Mouse (Mus musculus): Measurements from ENCODE around the gene Ppme1. TPM values are rescaled to one million over a fixed set of nuclear protein-coding genes. Genes with fewer than 3 reads are reported as not detected.
A peak's percentile ranks its signal among the peaks of the same experiment; 100 is the strongest.

Gene Ppme1
- 100 to 1,000 TPM; 155 to 156 TPM for total RNA-seq (2021)
- long read RNA-seq, experiment 1, transcript Ppme1-201 (14 exons, 2,772 nt): major isoform, 262 of 288 reads
- long read RNA-seq, experiment 1, partial matches to known transcripts: 17 of 288 reads
- long read RNA-seq, experiment 1, other reads (novel, unspliced or antisense): 9 of 288 reads
- long read RNA-seq, experiment 2, transcript Ppme1-201 (14 exons, 2,772 nt): major isoform, 216 of 250 reads
- long read RNA-seq, experiment 2, partial matches to known transcripts: 5 of 250 reads
- long read RNA-seq, experiment 2, other reads (novel, unspliced or antisense): 26 of 250 reads

DNA sequence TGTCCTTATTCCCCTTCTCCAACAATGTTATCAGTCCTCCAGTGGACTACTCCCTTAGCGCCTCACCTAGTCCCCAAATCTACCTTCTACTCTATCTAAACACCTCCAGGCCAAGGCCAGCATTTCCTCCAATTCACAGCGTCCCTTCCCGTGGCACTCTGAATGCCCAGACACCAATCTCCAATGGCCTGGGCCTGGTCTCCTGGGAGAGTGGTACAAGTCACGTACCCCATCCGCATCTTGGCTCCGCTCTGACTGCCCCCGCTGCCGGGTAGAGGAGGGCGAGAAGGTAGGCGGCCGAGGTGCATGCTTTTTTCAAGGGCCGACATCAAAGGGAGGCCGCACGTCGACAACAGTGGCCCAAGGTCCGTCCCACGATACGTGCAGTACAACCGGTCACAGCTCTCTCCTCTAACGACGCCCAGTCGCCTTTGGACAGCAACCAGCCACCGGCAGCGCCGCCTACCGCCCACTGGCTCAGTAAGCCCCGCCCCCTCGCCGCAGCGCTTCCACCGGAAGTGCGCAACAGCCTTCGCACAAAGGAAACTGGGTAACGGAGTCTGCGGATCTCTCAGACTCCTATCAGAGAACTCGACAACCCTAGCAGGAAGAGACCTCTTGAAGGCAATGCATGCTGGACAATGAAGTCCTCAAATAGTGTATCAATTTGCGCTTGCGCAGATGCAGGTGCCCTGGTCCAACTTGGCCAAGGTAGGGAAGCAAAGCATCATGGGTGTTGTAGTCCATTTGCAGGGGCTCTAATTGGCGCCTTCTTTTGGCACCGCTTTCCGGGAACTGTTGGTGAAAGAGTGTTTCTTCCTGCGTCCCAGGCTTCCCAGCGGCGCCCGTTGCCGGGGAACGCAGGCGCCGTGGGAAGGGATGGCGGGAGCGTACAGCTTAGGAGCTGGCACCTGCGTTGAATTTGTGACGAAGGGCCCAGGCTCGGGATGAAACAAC is at the start of gene Ppme1, which contains the start of gene C2cd3:
Gene Ppme1 (minus strand): TSS at position 813 of the 957 bp plus-strand sequence.
Gene C2cd3 (plus strand): TSS at position 739 of the 957 bp plus-strand sequence.
- intact Hi-C loops (cut with DNase I): no loop called here
- peak; percentile 99 to 100 for DNase-seq (ENCODE audit: low spot score in 2 of 2)

DNA sequence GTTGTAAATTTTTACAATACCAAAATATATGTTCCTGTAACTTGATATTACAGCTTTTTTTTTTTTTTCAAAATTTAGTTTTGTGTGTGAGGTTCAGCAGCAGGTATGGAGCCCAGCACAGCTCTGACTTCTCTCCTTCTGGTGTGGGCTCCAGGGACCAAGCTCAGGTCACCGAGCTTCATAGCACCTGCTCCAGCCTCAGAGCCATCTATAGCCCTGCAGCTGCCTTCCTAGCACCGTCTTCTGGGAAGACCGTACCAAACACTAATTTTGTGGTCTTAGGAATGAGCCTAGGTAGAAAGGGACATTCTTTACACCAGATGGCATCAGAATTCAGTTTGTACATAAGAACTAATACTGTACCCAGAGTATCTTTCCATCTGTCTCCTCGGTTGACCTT is 36.6 kb upstream of the Ppme1 start:
- DNase-seq (ENCODE audit: low spot score in 2 of 2): no peak
- intact Hi-C loops (cut with DNase I): no loop called here

GRCm38 (mm10) chr7:100407677-100408076 is 35.6 kb upstream of the Ppme1 start:
- no peak for DNase-seq (ENCODE audit: low spot score in 2 of 2)
- intact Hi-C loops (cut with DNase I): no loop called here

- DNase-seq (ENCODE audit: low spot score in 2 of 2): no peak
- intact Hi-C loops (cut with DNase I): no loop called here
These were observed 30.6 kb upstream of the Ppme1 start for GRCm38 (mm10) chr7:100402715-100403114.

- no peak for DNase-seq (ENCODE audit: low spot score in 2 of 2)
- intact Hi-C loops (cut with DNase I): no loop called here
These were observed 28.9 kb upstream of the Ppme1 start for GRCm38 (mm10) chr7:100400899-100401539.

- intact Hi-C loops (cut with DNase I): no loop called here
- no peak for DNase-seq (ENCODE audit: low spot score in 2 of 2)
These were observed 27.3 kb upstream of the Ppme1 start for GRCm38 (mm10) chr7:100399231-100399913.

DNA sequence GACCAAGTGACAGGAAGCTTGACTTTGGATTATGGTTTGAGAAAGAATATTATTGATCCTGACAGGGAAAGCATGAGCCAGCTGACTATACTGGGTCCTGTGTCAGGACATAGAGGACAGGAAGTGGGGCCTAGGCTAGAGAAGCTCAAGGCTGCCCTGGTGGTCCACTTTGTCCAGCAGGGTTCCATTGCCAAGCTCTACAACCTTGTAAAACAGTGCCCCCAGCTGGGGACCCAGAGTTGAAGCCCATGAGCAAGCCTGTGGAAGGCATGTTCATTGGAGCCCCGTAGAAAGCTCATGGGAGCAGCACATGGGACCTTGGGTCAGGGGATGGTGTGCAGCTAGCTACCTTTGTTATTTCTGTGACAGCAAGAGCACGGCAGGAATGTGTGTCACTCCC is 20.2 kb upstream of the Ppme1 start:
- intact Hi-C loops (cut with DNase I): no loop called here
- DNase-seq (ENCODE audit: low spot score in 2 of 2): no peak

DNA sequence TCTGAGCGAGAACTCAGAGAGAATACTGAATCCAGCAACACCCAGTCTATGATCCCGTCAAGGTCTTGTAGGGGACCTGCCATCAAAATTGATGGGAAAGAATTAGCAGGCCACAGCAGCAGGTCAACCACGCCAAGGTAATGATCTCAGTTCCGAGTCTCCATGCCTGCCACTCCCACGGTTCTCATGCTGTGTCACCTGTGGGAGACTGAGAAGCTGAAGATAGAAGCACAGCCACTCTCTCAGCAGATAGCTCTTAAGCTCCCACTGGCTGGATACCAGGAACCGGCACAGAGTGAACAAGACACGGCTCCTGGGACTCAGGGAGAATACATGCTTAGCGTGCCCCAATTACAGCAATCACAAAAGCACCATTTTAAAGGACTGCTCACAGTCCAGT is 18.1 kb upstream of the Ppme1 start:
- peak in 1 of 2 experiments; percentile 26 for DNase-seq (ENCODE audit: low spot score in 2 of 2)
- intact Hi-C loops (cut with DNase I): no loop called here

DNA sequence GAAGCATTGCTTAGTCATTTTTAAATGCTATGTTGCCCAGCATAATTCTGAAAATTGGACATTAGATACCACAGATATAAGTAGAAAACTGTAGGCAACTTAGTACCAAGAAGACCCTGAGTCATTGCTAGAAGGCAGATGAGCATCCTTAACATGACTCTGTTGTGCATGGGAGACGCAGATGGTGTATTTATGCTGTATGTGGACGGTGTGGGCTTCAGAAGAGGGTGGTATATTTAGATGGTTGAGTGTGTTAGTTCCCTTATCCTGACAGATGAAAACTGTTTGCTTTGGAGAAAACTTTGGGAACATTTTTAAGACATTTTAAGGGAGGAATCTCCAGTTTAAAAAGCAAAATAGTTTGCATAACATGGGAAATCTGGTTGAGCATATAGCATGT is 16.1 kb upstream of the Ppme1 start:
- intact Hi-C loops (cut with DNase I): no loop called here
- DNase-seq (ENCODE audit: low spot score in 2 of 2): peak; percentile 19 to 64

DNA sequence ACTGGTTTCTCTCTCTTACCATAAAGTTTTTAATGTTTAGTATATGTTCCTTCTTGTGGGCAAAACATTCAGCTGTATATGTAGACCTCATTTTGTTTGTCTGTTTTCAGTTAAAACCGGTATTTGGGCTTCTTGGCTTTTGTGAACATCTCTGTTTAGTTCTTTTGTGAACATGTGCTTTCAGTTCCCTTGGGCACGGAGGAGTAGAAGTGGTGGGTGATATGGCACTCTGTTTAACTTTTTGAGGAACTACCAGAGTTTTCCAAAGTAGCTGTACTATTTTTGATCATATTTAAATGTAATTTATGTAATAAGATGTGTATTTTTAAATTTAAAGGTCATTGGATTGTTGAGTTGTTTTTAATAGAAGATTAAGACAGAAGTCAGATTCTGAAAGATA is 11.1 kb upstream of the Ppme1 start:
- intact Hi-C loops (cut with DNase I): no loop called here
- DNase-seq (ENCODE audit: low spot score in 2 of 2): no peak

GRCm38 (mm10) chr7:100381161-100381560 is 9.1 kb upstream of the Ppme1 start:
- intact Hi-C loops (cut with DNase I): no loop called here
- no peak for DNase-seq (ENCODE audit: low spot score in 2 of 2)

GRCm38 (mm10) chr7:100378257-100378656 is 6.2 kb upstream of the Ppme1 start:
- intact Hi-C loops (cut with DNase I): no loop called here
- no peak for DNase-seq (ENCODE audit: low spot score in 2 of 2)

GRCm38 (mm10) chr7:100372452-100372980 is 409 bp upstream of the Ppme1 start:
- intact Hi-C loops (cut with DNase I): no loop called here
- no peak for DNase-seq (ENCODE audit: low spot score in 2 of 2)

GRCm38 (mm10) chr7:100364888-100365287 is 7.2 kb downstream of the Ppme1 start:
- no peak for DNase-seq (ENCODE audit: low spot score in 2 of 2)
- intact Hi-C loops (cut with DNase I): no loop called here

GRCm38 (mm10) chr7:100363162-100363561 is 8.9 kb downstream of the Ppme1 start:
- intact Hi-C loops (cut with DNase I): no loop called here
- DNase-seq (ENCODE audit: low spot score in 2 of 2): peak in 1 of 2 experiments; percentile 42

GRCm38 (mm10) chr7:100357856-100358255 is 14.3 kb downstream of the Ppme1 start:
- intact Hi-C loops (cut with DNase I): no loop called here

DNA sequence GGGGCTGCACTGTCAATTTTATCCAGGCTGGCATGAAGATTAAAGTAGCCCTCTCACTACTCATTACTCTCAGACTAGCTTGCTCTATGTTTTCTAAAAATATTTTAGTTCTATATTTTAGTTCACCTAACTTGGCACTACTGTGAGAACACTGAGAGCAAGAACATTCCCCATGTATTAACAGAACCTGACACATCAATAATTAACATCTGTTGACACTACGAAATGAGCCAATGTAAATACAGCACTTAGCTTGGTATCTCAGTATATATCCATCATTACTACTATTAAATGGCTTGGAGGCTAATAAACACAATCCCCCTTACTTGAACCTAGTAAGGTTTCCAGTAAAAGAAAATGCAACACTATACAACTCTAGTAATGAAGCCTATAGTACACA is 15.3 kb downstream of the Ppme1 start:
- intact Hi-C loops (cut with DNase I): no loop called here
- no peak for DNase-seq (ENCODE audit: low spot score in 2 of 2)

More at GRCm38 (mm10) chr7:100357856-100358255, 14.3 kb downstream of the Ppme1 start:
- DNase-seq (ENCODE audit: low spot score in 2 of 2): no peak

DNA sequence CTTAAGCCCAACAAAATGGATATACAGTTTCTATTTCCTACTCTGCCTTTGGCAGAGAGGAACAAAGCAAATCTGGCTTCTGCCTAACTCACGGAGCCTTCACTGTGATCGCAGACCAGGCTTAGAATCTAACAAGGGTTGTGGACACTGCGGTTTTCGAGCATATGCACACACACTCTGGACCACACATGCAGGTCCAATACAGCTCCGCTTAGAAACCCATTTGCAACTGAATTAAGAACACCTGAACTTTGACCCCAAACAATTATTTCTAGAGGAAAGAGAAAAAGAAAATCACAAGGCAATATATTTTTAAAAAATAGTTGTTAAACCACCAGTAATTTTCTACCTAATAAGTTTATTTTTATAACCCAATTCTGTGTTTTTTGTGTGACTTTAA is 15.8 kb downstream of the Ppme1 start:
- intact Hi-C loops (cut with DNase I): no loop called here
- no peak for DNase-seq (ENCODE audit: low spot score in 2 of 2)

GRCm38 (mm10) chr7:100354984-100355383 is 17.1 kb downstream of the Ppme1 start:
- intact Hi-C loops (cut with DNase I): no loop called here
- no peak for DNase-seq (ENCODE audit: low spot score in 2 of 2)

Data from left cerebral cortex, postnatal 14 days (tissue).